Mouse (Mus musculus) kidney, embryonic 15.5 days (tissue): ENCODE results near the gene Zfp111. TPM values are rescaled to one million over a fixed set of nuclear protein-coding genes. Genes with fewer than 3 reads are reported as not detected.

Experiments
- ATAC-seq: fragments of 200-750 bp; cut with Nextera tagmentation; replicated peaks from 2 replicates; pipeline ENCODE4 v1.8.0; 2017; ENCODE audit warnings: moderate TSS enrichment; ENCODE audit not compliant: low FRiP score
- H3K27ac ChIP-seq: fragments of 300-500 bp; sonication (generic); 2 replicates; pipeline ENCODE4 v1.5.1; 2015; ENCODE audit warnings: mild to moderate bottlenecking, inconsistent platforms
- H3K27me3 ChIP-seq: fragments of 300-500 bp; sonication (generic); 2 replicates; pipeline ENCODE4 v1.6.1; 2015; ENCODE audit warnings: inconsistent platforms
- H3K36me3 ChIP-seq: fragments of 300-500 bp; sonication (generic); 2 replicates; pipeline ENCODE4 v1.6.1; 2015; ENCODE audit warnings: inconsistent platforms
- H3K4me1 ChIP-seq: fragments of 300-500 bp; sonication (generic); 2 replicates; pipeline ENCODE4 v1.6.1; 2015; ENCODE audit warnings: inconsistent platforms
- H3K4me2 ChIP-seq: fragments of 300-500 bp; sonication (generic); 2 replicates; pipeline ENCODE4 v1.6.1; 2015; ENCODE audit warnings: moderate library complexity, mild to moderate bottlenecking, inconsistent platforms
- H3K4me3 ChIP-seq: fragments of 300-500 bp; sonication (generic); replicated peaks from 2 replicates; pipeline ENCODE4 v1.5.1; 2015; ENCODE audit warnings: mild to moderate bottlenecking, inconsistent platforms
- H3K9ac ChIP-seq: fragments of 300-500 bp; sonication (generic); 2 replicates; pipeline ENCODE4 v1.6.1; 2015; ENCODE audit warnings: mild to moderate bottlenecking, inconsistent platforms
- H3K9me3 ChIP-seq: fragments of 300-500 bp; sonication (generic); replicated peaks from 2 replicates; pipeline ENCODE4 v1.6.1; 2016; ENCODE audit warnings: inconsistent platforms
- WGBS: fragments of 180-500 bp; shearing (Covaris S2); methylation state at CpG from one replicate; pipeline ENCODE4 v1.1.7; 2015; ENCODE audit warnings: mixed read lengths; 5-methylcytosine and 5-hydroxymethylcytosine counted together
- polyA plus RNA-seq: library from polyadenylated mRNA; unstranded; fragments of >200 nt; fragmentation: Nextera tagmentation; extraction: Ambion mirVana; gene quantifications from 2 replicates; pipeline ENCODE4 v1.2.1, GENCODE M21; 2015

Zfp111 gene
- polyA plus RNA-seq, 1 experiment from 2014 or later, result 11.0 TPM

DNA sequence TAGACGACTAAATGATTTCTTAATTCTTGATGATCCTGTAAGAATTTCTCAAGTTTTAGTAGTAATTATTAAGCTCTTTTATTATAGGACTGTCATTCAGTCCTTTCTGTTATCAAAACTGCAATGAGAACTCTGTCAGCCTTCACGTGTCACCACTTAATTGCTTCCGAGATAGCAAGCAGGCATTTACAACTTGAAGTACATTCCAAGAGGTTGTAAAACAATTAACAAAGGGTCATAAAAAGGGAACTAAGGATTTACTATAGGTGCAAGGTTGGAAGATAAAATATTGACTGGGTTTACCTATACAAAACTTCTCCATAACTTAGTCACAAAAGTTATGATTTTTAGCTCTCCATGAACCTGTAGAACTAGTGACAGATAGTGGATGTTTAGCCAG is 18.1 kb downstream of the Zfp111 start:
- no peak overlapping the region for H3K9ac ChIP-seq
- H3K4me2 ChIP-seq, result no peak overlapping the region
- no peak overlapping the region for H3K4me3 ChIP-seq
- peaks cover 12% of the 10 kb centered on the region for H3K9me3 ChIP-seq
- no peaks in the 10 kb centered on the region for H3K27me3 ChIP-seq
- H3K36me3 ChIP-seq, result peaks cover 41% of the 10 kb centered on the region
- WGBS, result 53% methylated on average over 3 of the region's 3 CpGs
- no peak overlapping the region for H3K27ac ChIP-seq
- no peak for ATAC-seq
- no peaks in the 10 kb centered on the region for H3K4me1 ChIP-seq

DNA sequence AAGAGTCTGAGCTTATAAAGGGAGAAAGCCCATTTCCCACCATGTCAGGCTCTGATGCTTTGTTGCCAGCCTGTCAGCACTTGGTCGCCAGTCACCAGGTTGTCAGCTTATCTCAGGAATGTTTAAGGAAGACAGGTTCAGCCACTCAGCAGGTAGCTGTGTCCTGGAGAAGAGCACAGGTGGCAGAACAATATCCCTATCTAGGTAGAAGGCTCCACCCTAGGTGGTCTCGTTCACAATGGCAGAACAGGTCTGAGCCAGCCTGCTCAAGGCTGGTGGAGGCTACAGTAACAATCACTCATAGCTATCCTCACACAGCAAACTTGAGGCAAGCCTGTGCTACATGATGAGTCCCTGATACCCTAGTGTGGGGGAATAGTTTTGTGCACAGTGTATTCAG is 19.9 kb downstream of the Zfp111 start:
- Histone ChIP-seq H3K4me1 (no peaks in the 10 kb centered on the region), H3K9ac (no peak overlapping the region), H3K4me3 (no peak overlapping the region), H3K9me3 (peaks cover 12% of the 10 kb centered on the region; the same call in 1 of the 2 replicates), H3K27me3 (no peaks in the 10 kb centered on the region), H3K27ac (no peak overlapping the region), H3K4me2 (no peak overlapping the region), H3K36me3 (peaks cover 25% of the 10 kb centered on the region)
- WGBS, result 87% methylated on average over 2 of the region's 2 CpGs
- no peak for ATAC-seq

DNA sequence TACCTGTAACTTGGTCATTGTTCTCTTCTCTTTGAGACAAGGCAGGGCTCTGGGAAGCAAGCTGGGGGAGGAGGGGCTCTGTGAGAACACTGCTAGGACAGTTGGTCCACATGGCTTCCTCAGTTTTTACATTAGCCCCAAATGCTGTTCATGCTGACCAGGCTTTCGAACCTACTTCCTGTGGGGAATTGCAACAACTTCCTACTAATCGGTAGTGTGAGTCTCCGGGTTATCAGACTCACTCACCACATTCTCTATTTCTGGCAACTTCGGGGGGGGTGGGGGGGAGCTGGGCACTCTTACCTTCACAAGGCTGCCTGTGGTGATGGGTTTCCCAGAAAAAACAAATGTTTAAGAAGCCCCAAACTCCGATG is 21.7 kb downstream of the Zfp111 start:
- Histone ChIP-seq H3K9me3 (peaks cover 9% of the 10 kb centered on the region; the same call in 1 of the 2 replicates), H3K4me3 (no peak overlapping the region), H3K4me1 (no peaks in the 10 kb centered on the region), H3K27ac (no peak overlapping the region), H3K36me3 (peaks cover 15% of the 10 kb centered on the region), H3K27me3 (no peaks in the 10 kb centered on the region), H3K4me2 (no peak overlapping the region), H3K9ac (no peak overlapping the region)
- no peak for ATAC-seq
- WGBS, result 73% methylated on average over 5 of the region's 5 CpGs

DNA sequence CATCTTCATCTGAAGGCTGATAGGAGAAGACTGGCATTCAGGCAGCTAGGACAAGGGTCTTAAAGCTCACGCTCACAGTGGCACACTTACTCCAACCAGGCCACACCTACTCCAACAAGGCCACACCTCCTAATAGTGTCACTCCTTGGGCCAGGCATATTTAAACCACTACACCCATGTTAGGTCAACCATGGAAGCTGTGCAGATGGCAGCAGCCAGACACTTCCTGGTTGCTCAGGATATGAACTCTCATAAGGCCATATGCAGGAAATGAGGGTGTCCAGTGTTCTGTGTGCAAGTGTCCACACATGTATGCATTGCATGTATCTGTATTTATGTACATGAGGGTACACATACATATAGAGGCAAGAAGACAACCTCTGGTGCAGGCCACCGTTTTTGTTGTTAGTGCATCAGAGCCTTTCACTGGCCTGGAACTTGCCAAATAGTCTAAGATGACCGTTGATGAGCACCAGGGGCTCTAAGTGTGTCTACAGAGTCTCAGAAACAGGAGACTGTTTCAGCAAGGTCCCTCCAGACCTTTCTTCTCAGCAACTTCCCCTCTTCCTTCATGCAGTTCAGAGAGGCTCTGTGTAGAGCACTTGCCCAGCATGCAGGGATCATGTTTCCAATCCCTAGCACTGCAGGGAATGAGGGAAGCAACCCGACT is 22.2 kb downstream of the Zfp111 start:
- 67% methylated on average over 4 of the region's 4 CpGs for WGBS
- Histone ChIP-seq H3K9ac (no peak overlapping the region), H3K4me3 (no peak overlapping the region), H3K27ac (no peak overlapping the region), H3K4me2 (no peak overlapping the region), H3K9me3 (peaks cover 8% of the 10 kb centered on the region; the same call in 1 of the 2 replicates), H3K36me3 (peaks cover 10% of the 10 kb centered on the region), H3K4me1 (no peaks in the 10 kb centered on the region), H3K27me3 (no peaks in the 10 kb centered on the region)
- ATAC-seq, result no peak

DNA sequence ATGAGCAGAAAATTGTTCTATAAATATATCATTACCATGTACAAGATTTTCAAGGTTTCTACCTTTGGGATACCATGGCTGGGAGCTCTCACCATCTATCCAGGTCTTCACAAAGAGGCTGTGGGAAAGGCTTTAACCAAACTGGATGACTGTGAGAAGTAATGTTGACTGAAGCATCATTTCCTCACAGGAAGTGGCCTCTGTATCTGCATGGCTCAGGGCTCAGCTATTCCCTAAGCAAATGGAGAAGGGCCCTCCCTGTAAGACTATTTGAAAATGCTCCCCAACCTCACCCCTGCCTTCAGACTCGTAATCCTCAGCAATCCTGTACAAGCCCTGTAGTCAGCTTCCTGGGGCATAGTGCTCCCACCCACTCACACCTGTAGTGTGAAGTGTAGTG is 23.6 kb downstream of the Zfp111 start:
- Histone ChIP-seq H3K4me3 (no peak overlapping the region), H3K4me2 (no peak overlapping the region), H3K9me3 (no peaks in the 10 kb centered on the region), H3K27me3 (no peaks in the 10 kb centered on the region), H3K27ac (no peak overlapping the region), H3K36me3 (no peaks in the 10 kb centered on the region), H3K4me1 (no peaks in the 10 kb centered on the region), H3K9ac (no peak overlapping the region)
- ATAC-seq, result no peak
- 63% methylated on average over 1 of the region's 1 CpGs for WGBS

DNA sequence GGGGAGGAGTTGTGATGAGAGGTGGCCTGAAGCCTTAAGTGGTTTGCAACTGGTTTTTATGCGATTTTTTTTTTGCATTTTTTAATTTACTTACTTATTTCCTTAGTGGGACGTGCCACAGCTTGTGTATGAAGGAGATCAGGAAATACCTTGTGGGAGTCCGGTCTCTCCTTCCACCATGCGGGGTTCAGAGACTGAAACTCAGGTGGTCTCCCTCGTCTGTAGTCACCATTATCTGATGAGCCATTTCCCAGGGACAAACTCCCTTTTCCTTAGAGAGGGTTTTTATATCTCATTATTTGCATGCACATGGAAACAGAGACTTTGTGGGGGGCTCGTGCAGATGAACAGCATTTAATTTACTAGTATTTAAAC is 35.9 kb downstream of the Zfp111 start:
- Histone ChIP-seq H3K27ac (peak overlapping the region; percentile 71; the same call in 1 of the 2 replicates), H3K9ac (no peak overlapping the region; the same call in 1 of the 2 replicates)
- WGBS, result 54% methylated on average over 6 of the region's 6 CpGs

DNA sequence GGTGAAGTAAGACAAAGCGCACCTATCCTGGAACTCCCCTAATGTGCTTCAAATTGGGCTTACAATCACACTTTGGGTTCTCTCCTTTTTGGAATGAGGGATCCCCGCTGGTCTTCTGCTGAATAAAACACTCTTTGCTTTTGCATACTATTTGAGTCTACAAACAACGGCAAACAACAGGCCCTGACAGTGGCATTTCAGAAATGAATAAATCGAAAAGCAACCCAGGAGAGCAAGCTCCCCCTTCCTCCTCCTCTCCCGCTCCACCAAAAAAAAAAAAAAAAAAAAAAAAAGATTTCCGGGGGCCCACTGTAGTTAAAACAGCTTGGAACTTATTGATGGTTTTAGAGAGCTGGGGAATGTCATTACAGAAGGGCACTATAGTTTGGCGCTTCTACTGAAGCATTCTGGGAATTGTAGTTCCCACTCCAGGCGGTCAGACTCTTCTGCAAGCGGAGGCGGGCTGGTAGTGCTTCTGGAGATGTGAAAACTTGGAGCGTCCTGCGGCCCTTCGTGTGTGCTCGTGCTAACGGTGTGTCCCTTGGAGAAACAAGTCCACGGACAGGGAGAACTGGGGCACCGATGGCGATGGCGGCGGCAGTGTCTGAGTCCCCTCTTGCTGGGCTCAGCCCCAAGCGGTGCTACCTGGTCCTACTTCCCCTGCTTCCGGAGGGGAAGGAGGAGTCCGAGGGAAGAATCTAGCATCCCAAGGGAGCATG is 36.5 kb downstream of the Zfp111 start, which contains the start of gene Zfp114:
Zfp114 (plus strand) TSS at position 443 of the 719 bp plus-strand sequence.
- ATAC-seq, result peak; percentile 96
- peaks cover 5% of the 10 kb centered on the region for H3K4me1 ChIP-seq
- peak within 1 kb of the TSS; percentile 71 for H3K27ac ChIP-seq
- peak within 1 kb of the TSS; percentile 60 for H3K9ac ChIP-seq
- H3K27me3 ChIP-seq, result no peaks in the 10 kb centered on the region
- no peaks in the 10 kb centered on the region for H3K9me3 ChIP-seq
- H3K4me3 ChIP-seq, result peak within 1 kb of the TSS; percentile 68
- WGBS, result 13% methylated on average over 23 of the region's 23 CpGs
- peak within 1 kb of the TSS; percentile 62 for H3K4me2 ChIP-seq
- H3K36me3 ChIP-seq, result no peaks in the 10 kb centered on the region

More for the DNA sequence above, 35.9 kb downstream of the Zfp111 start:
- H3K4me2 ChIP-seq, result peak overlapping the region; percentile 62
- H3K4me1 ChIP-seq, result peaks cover 5% of the 10 kb centered on the region
- peak; percentile 47; the same call in 1 of the 2 replicates for ATAC-seq
- H3K4me3 ChIP-seq, result peak overlapping the region; percentile 68
- no peaks in the 10 kb centered on the region for H3K36me3 ChIP-seq
- no peaks in the 10 kb centered on the region for H3K9me3 ChIP-seq
- no peaks in the 10 kb centered on the region for H3K27me3 ChIP-seq

DNA sequence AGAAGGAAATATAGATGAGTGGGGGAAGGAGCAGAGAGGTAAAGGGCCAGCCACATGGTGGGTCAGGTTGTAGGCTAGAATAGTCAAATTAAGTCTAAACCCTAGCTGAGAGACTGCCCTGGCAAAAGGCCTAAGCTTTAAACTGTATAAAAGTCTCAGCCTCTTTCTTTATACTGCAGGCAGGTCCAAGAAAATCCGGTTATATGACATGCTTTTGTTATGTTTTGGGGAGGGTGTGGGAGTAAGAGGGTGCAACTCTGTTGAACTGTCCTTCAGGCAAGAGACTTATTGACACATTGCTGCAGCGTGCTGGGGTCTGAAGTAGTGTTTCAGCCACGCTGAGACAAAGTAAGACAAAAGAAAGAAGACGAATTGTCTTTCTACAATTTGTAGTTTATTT is 39.1 kb downstream of the Zfp111 start:
- 62% methylated on average over 4 of the region's 4 CpGs for WGBS
- H3K9me3 ChIP-seq, result no peaks in the 10 kb centered on the region
- no peak overlapping the region for H3K9ac ChIP-seq
- no peak overlapping the region for H3K4me3 ChIP-seq
- no peaks in the 10 kb centered on the region for H3K36me3 ChIP-seq
- H3K27ac ChIP-seq, result no peak overlapping the region
- no peaks in the 10 kb centered on the region for H3K27me3 ChIP-seq
- peaks cover 5% of the 10 kb centered on the region for H3K4me1 ChIP-seq
- no peak overlapping the region for H3K4me2 ChIP-seq
- ATAC-seq, result no peak

DNA sequence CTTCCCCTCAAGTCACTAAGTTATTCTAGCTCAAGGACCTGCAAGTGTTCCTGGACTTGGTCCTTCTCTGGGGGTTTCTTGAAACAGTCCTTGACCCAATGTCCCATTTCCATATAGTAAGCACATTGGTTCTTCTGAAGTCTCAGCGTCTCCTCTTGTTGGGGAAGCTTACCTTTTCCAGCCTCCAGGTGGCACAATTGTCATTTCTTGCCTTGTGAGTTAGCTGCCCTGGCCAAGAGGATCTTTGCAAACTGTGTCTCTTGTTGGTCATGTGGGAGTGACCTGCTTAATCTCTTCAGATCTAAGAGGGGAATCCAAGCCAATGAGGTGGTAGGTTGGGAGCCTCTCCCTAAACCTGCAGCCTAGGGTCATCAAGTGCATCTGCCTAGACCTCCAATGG is 58.0 kb downstream of the Zfp111 start:
- H3K4me2 ChIP-seq, result no peak overlapping the region
- no peaks in the 10 kb centered on the region for H3K36me3 ChIP-seq
- H3K9ac ChIP-seq, result no peak overlapping the region
- H3K27me3 ChIP-seq, result no peaks in the 10 kb centered on the region
- H3K4me1 ChIP-seq, result no peaks in the 10 kb centered on the region
- 0% methylated on average over 1 of the region's 1 CpGs for WGBS
- H3K9me3 ChIP-seq, result no peaks in the 10 kb centered on the region
- no peak for ATAC-seq
- H3K4me3 ChIP-seq, result no peak overlapping the region
- no peak overlapping the region for H3K27ac ChIP-seq

Other genes with a start within 250 kb of the Zfp111 start
- not detected in 2 replicates for gene Vmn1r181, start 236.8 kb downstream of the Zfp111 start, polyA plus RNA-seq
- not detected in 2 replicates for gene V1rd19, start 209.8 kb downstream of the Zfp111 start, polyA plus RNA-seq
- gene Vmn1r183, start 158.2 kb downstream of the Zfp111 start, polyA plus RNA-seq, result not detected in 2 replicates
- 21.1 and 23.3 TPM in 2 replicates for gene Zfp180, start 129.5 kb downstream of the Zfp111 start, polyA plus RNA-seq
- 6.3 and 6.9 TPM in 2 replicates for gene Zfp112, start 99.1 kb downstream of the Zfp111 start, polyA plus RNA-seq
- 17.9 and 18.3 TPM in 2 replicates for gene Zfp235, start 77.3 kb downstream of the Zfp111 start, polyA plus RNA-seq
- gene Zfp114, start 36.4 kb downstream of the Zfp111 start, polyA plus RNA-seq, result 5.7 and 6.8 TPM in 2 replicates
- gene Zfp109, start 26.1 kb upstream of the Zfp111 start, polyA plus RNA-seq, result 5.6 and 6.1 TPM in 2 replicates
- gene Zfp108, start 43.4 kb upstream of the Zfp111 start, polyA plus RNA-seq, result 3.6 and 4.2 TPM in 2 replicates
- 10.7 and 11.5 TPM in 2 replicates for gene Zfp93, start 59.0 kb upstream of the Zfp111 start, polyA plus RNA-seq
- 40.0 and 43.9 TPM in 2 replicates for gene Zfp61, start 89.8 kb upstream of the Zfp111 start, polyA plus RNA-seq
- 11.3 and 12.1 TPM in 2 replicates for gene Zfp94, start 105.2 kb upstream of the Zfp111 start, polyA plus RNA-seq
- gene Tescl, start 122.5 kb upstream of the Zfp111 start, polyA plus RNA-seq, result 0.43 TPM in 1 of 2 replicates, not detected in the other
- 0.28 TPM in 1 of 2 replicates, not detected in the other for gene Lypd5, start 137.8 kb upstream of the Zfp111 start, polyA plus RNA-seq
- gene Kcnn4, start 158.8 kb upstream of the Zfp111 start, polyA plus RNA-seq, result 4.9 and 5.5 TPM in 2 replicates
- 28.0 and 32.8 TPM in 2 replicates for gene Smg9, start 188.2 kb upstream of the Zfp111 start, polyA plus RNA-seq
- not detected in 2 replicates for gene Irgc1, start 240.9 kb upstream of the Zfp111 start, polyA plus RNA-seq